Mouse (Mus musculus): ENCODE results near the gene Gpr179.

GRCm38 (mm10) chr11:97338977-97339315, 12.9 kb downstream of the Gpr179 start:
- TF ChIP-seq CTCF (IDR thresholded peaks at IDR 0.05; ENCODE audit: insufficient read depth, low read depth, low read length): no peak
- no peak for TF ChIP-seq POLR2A (IDR thresholded peaks at IDR 0.05; ENCODE audit: insufficient read depth, low read depth, low read length)

Data from olfactory bulb, adult 2 months (tissue).